Mouse (Mus musculus) kidney, embryonic 14.5 days (tissue): ENCODE data around the gene Ppp2r5e. TPM values are rescaled to one million over a fixed set of nuclear protein-coding genes. Genes with fewer than 3 reads are reported as not detected.
A peak's percentile ranks its signal among the peaks of the same experiment; 100 is the strongest.

Source experiments
- ATAC-seq: fragments of 200-750 bp; cut with Nextera tagmentation; 2 replicates; pipeline ENCODE4 v1.8.0; 2017; ENCODE audit warnings: moderate number of reproducible peaks, mild to moderate bottlenecking, moderate TSS enrichment, moderate library complexity; ENCODE audit not compliant: low FRiP score, low TSS enrichment
- H3K27ac ChIP-seq: fragments of 300-500 bp; sonication (generic); 2 replicates; pipeline ENCODE4 v1.5.1; 2014; ENCODE audit warnings: low read depth, mild to moderate bottlenecking, low read length, moderate library complexity, mixed read lengths
- H3K27me3 ChIP-seq: fragments of 300-500 bp; sonication (generic); 2 replicates; pipeline ENCODE4 v1.6.1; 2014; ENCODE audit warnings: mild to moderate bottlenecking, low read length; ENCODE audit not compliant: control insufficient read depth, insufficient read depth
- H3K36me3 ChIP-seq: fragments of 300-500 bp; sonication (generic); 2 replicates; pipeline ENCODE4 v1.6.1; 2014; ENCODE audit warnings: low read length, mixed read lengths; ENCODE audit not compliant: control insufficient read depth, insufficient read depth
- H3K4me1 ChIP-seq: fragments of 300-500 bp; sonication (generic); 2 replicates; pipeline ENCODE4 v1.6.1; 2014; ENCODE audit warnings: low read length, mixed read lengths; ENCODE audit not compliant: control insufficient read depth, insufficient read depth
- H3K4me2 ChIP-seq: fragments of 300-500 bp; sonication (generic); replicated peaks from 2 replicates; pipeline ENCODE4 v1.6.1; 2014; ENCODE audit warnings: low read depth, mild to moderate bottlenecking, low read length
- H3K4me3 ChIP-seq: fragments of 300-500 bp; sonication (generic); 2 replicates; pipeline ENCODE4 v1.5.1; 2014; ENCODE audit warnings: mild to moderate bottlenecking, low read length
- H3K9ac ChIP-seq: fragments of 300-500 bp; sonication (generic); 2 replicates; pipeline ENCODE4 v1.6.1; 2014; ENCODE audit warnings: low read depth, mild to moderate bottlenecking, low read length, moderate library complexity
- H3K9me3 ChIP-seq: fragments of 300-500 bp; sonication (generic); 2 replicates; pipeline ENCODE4 v1.6.1; 2016; ENCODE audit warnings: low read length; ENCODE audit not compliant: control insufficient read depth
- WGBS: fragments of 180-500 bp; shearing (Covaris S2); extraction: QIAGEN DNeasy Blood & Tissue Kit; methylation state at CpG from one replicate; pipeline ENCODE4 v1.1.7; 2014; 5-methylcytosine and 5-hydroxymethylcytosine counted together
- polyA plus RNA-seq: library from polyadenylated mRNA; unstranded; fragments of >200 nt; fragmentation: Nextera tagmentation; extraction: Ambion mirVana; gene quantifications from 2 replicates; pipeline ENCODE4 v1.2.1, GENCODE M21; 2014

Gene Ppp2r5e
- polyA plus RNA-seq, 1 experiment from 2014 or later: 18.4 TPM

- Histone ChIP-seq H3K36me3 (no peaks in the 10 kb centered on the region), H3K4me3 (no peak overlapping the region), H3K27me3 (no peaks in the 10 kb centered on the region), H3K9ac (no peak overlapping the region), H3K4me1 (no peaks in the 10 kb centered on the region), H3K27ac (no peak overlapping the region), H3K4me2 (no peak overlapping the region), H3K9me3 (no peaks in the 10 kb centered on the region)
- 83% methylated on average over 6 of the region's 6 CpGs for WGBS
- no peak for ATAC-seq
Observed at GRCm38 (mm10) chr12:75537673-75538423, 58.2 kb downstream of the Ppp2r5e start.

- Histone ChIP-seq H3K4me1 (no peaks in the 10 kb centered on the region), H3K9ac (no peak overlapping the region), H3K27ac (no peak overlapping the region), H3K36me3 (no peaks in the 10 kb centered on the region), H3K27me3 (no peaks in the 10 kb centered on the region), H3K4me3 (no peak overlapping the region), H3K9me3 (no peaks in the 10 kb centered on the region), H3K4me2 (no peak overlapping the region)
- 63% methylated on average over 7 of the region's 7 CpGs for WGBS
- no peak for ATAC-seq
Observed at GRCm38 (mm10) chr12:75537019-75537672, 58.9 kb downstream of the Ppp2r5e start.

GRCm38 (mm10) chr12:75536566-75536965 is 59.5 kb downstream of the Ppp2r5e start:
- 83% methylated on average over 7 of the region's 7 CpGs for WGBS
- Histone ChIP-seq H3K4me2 (no peak overlapping the region), H3K9me3 (no peaks in the 10 kb centered on the region), H3K9ac (no peak overlapping the region), H3K4me3 (no peak overlapping the region), H3K36me3 (no peaks in the 10 kb centered on the region), H3K27ac (no peak overlapping the region), H3K4me1 (no peaks in the 10 kb centered on the region), H3K27me3 (no peaks in the 10 kb centered on the region)
- ATAC-seq: no peak

- Histone ChIP-seq H3K4me2 (no peak overlapping the region), H3K9ac (no peak overlapping the region), H3K4me3 (no peak overlapping the region), H3K27me3 (no peaks in the 10 kb centered on the region), H3K4me1 (peaks cover 11% of the 10 kb centered on the region), H3K36me3 (no peaks in the 10 kb centered on the region), H3K9me3 (no peaks in the 10 kb centered on the region), H3K27ac (no peak overlapping the region)
- no peak for ATAC-seq
Observed at GRCm38 (mm10) chr12:75533145-75533544, 62.9 kb downstream of the Ppp2r5e start.

GRCm38 (mm10) chr12:75531895-75532294 is 64.2 kb downstream of the Ppp2r5e start:
- H3K36me3 ChIP-seq: no peaks in the 10 kb centered on the region
- peaks cover 11% of the 10 kb centered on the region for H3K4me1 ChIP-seq
- H3K9ac ChIP-seq: no peak overlapping the region
- no peak overlapping the region for H3K4me3 ChIP-seq
- H3K9me3 ChIP-seq: no peaks in the 10 kb centered on the region
- peak; percentile 35; the same call in 1 of the 2 replicates for ATAC-seq
- H3K4me2 ChIP-seq: no peak overlapping the region
- no peaks in the 10 kb centered on the region for H3K27me3 ChIP-seq
- 62% methylated on average over 2 of the region's 2 CpGs for WGBS
- no peak overlapping the region for H3K27ac ChIP-seq

GRCm38 (mm10) chr12:75528857-75529808 is 66.9 kb downstream of the Ppp2r5e start:
- 74% methylated on average over 7 of the region's 7 CpGs for WGBS
- Histone ChIP-seq H3K4me3 (no peak overlapping the region), H3K27me3 (no peaks in the 10 kb centered on the region), H3K4me1 (peaks cover 11% of the 10 kb centered on the region), H3K9me3 (no peaks in the 10 kb centered on the region), H3K36me3 (no peaks in the 10 kb centered on the region), H3K4me2 (no peak overlapping the region), H3K9ac (no peak overlapping the region), H3K27ac (no peak overlapping the region)
- ATAC-seq: no peak

- Histone ChIP-seq H3K27ac (no peak overlapping the region), H3K4me3 (no peak overlapping the region), H3K27me3 (no peaks in the 10 kb centered on the region), H3K9me3 (no peaks in the 10 kb centered on the region), H3K4me2 (no peak overlapping the region), H3K4me1 (peaks cover 11% of the 10 kb centered on the region), H3K9ac (no peak overlapping the region), H3K36me3 (no peaks in the 10 kb centered on the region)
- WGBS: 93% methylated on average over 1 of the region's 1 CpGs
- no peak for ATAC-seq
Observed at GRCm38 (mm10) chr12:75528300-75528699, 67.7 kb downstream of the Ppp2r5e start.

GRCm38 (mm10) chr12:75524199-75524598 is 71.8 kb downstream of the Ppp2r5e start:
- Histone ChIP-seq H3K36me3 (no peaks in the 10 kb centered on the region), H3K9ac (no peak overlapping the region), H3K27ac (no peak overlapping the region), H3K27me3 (no peaks in the 10 kb centered on the region), H3K4me2 (no peak overlapping the region), H3K4me1 (no peaks in the 10 kb centered on the region), H3K4me3 (no peak overlapping the region), H3K9me3 (no peaks in the 10 kb centered on the region)
- ATAC-seq: no peak
- WGBS: 41% methylated on average over 3 of the region's 3 CpGs
